Mouse (Mus musculus) C2C12 (cell line): ENCODE measurements around the gene St3gal3.

Experiments
- CTCF ChIP-seq: IDR thresholded peaks from one replicate; pipeline ENCODE4 v1.5.1; 2011; ENCODE audit not compliant: control insufficient read depth, insufficient read depth, insufficient read length
- FOSL1 ChIP-seq: IDR thresholded peaks from one replicate; pipeline ENCODE4 v1.8.0; 2011; ENCODE audit warnings: mild to moderate bottlenecking, low read length; ENCODE audit not compliant: poor library complexity, insufficient read depth, severe bottlenecking
- MYOD1 ChIP-seq: IDR thresholded peaks from one replicate; pipeline ENCODE4 v1.6.1; 2011; ENCODE audit warnings: low read depth; ENCODE audit not compliant: control insufficient read depth, insufficient read length
- MYOG ChIP-seq: IDR thresholded peaks from one replicate; pipeline ENCODE4 v1.6.1; 2011; ENCODE audit not compliant: control insufficient read depth, insufficient read length; ENCODE audit errors: extremely low read depth
- USF1 ChIP-seq: IDR thresholded peaks from one replicate; pipeline ENCODE4 v1.6.1; 2011; ENCODE audit warnings: low read depth, mild to moderate bottlenecking, control low read depth, moderate library complexity

- TF ChIP-seq USF1: no peak
- TF ChIP-seq CTCF: no peak
- TF ChIP-seq MYOG: no peak
- TF ChIP-seq MYOD1: no peak
- no peak for TF ChIP-seq FOSL1
Measured at GRCm38 (mm10) chr4:118053904-118054303, 80.8 kb downstream of the St3gal3 start.
